Mouse (Mus musculus) heart, adult 2 months (tissue): Measurements from ENCODE around the gene Copa.
A peak's percentile ranks its signal among the peaks of the same experiment; 100 is the strongest.

Source experiments
- CTCF ChIP-seq: fragments of 200-600 bp; IDR thresholded peaks from 2 replicates; pipeline ENCODE4 v1.8.1; 2022; ENCODE audit warnings: antibody characterized with exemption, mild to moderate bottlenecking, moderate library complexity
- EP300 ChIP-seq: fragments of 200-500 bp; IDR thresholded peaks from 2 replicates; pipeline ENCODE4 v1.6.1; 2011; ENCODE audit warnings: low read depth, low read length, control low read depth; ENCODE audit not compliant: insufficient read depth
- POLR2A ChIP-seq: fragments of 200-500 bp; IDR thresholded peaks from 2 replicates; pipeline ENCODE4 v1.6.1; 2011; ENCODE audit warnings: mild to moderate bottlenecking, low read depth, low read length, control low read depth; ENCODE audit not compliant: insufficient read depth

GRCm38 (mm10) chr1:172162009-172162408, 79.7 kb downstream of the Copa start:
- peak; percentile 91 for TF ChIP-seq CTCF
- TF ChIP-seq POLR2A: no peak
- no peak for TF ChIP-seq EP300
